Mouse (Mus musculus) lung, adult 2 months (tissue): Measurements from ENCODE around the gene Hist1h2ap.

ENCODE experiments used
- CTCF ChIP-seq: fragments of 200-500 bp; IDR thresholded peaks from 2 replicates; pipeline ENCODE4 v1.5.1; 2011; ENCODE audit warnings: mild to moderate bottlenecking, low read length, control low read depth; ENCODE audit not compliant: insufficient read depth
- POLR2A ChIP-seq: fragments of 200-500 bp; IDR thresholded peaks from 2 replicates; pipeline ENCODE4 v1.6.1; 2011; ENCODE audit warnings: low read depth, mild to moderate bottlenecking, control low read depth, low read length, borderline replicate concordance; ENCODE audit errors: extremely low read depth

- TF ChIP-seq POLR2A = no peak
- no peak for TF ChIP-seq CTCF
Observed at GRCm38 (mm10) chr13:21830344-21830743, 3.0 kb downstream of the Hist1h2ap start.
